Mouse (Mus musculus) embryonic facial prominence, embryonic 13.5 days (tissue): ENCODE results near the gene Rabep2. TPM values are rescaled to one million over a fixed set of nuclear protein-coding genes. Genes with fewer than 3 reads are reported as not detected.

Experiments used
- polyA plus RNA-seq: library from polyadenylated mRNA; unstranded; fragments of >200 nt; fragmentation: Nextera tagmentation; extraction: Ambion mirVana; gene quantifications from 2 replicates; pipeline ENCODE4 v1.2.1, GENCODE M21; 2015

Rabep2 gene
- polyA plus RNA-seq, 1 experiment from 2014 or later, result 34.0 TPM

Other genes with a start within 250 kb of the Rabep2 start
- gene Xpo6, start 228.3 kb upstream of the Rabep2 start, polyA plus RNA-seq, result 59.0 and 60.5 TPM in 2 replicates
- gene Sbk1, start 156.1 kb upstream of the Rabep2 start, polyA plus RNA-seq, result 54.3 and 58.9 TPM in 2 replicates
- gene Lat, start 59.2 kb upstream of the Rabep2 start, polyA plus RNA-seq, result 2.7 and 4.6 TPM in 2 replicates
- 62.0 and 63.5 TPM in 2 replicates for gene Spns1, start 51.3 kb upstream of the Rabep2 start, polyA plus RNA-seq
- 2.9 and 3.1 TPM in 2 replicates for gene Nfatc2ip, start 32.0 kb upstream of the Rabep2 start, polyA plus RNA-seq
- 0.37 TPM in 1 of 2 replicates, not detected in the other for gene Cd19, start 13.9 kb upstream of the Rabep2 start, polyA plus RNA-seq
- 7.9 and 11.5 TPM in 2 replicates for gene Atp2a1, start 34.3 kb downstream of the Rabep2 start, polyA plus RNA-seq
- 53.4 and 57.8 TPM in 2 replicates for gene Sh2b1, start 46.7 kb downstream of the Rabep2 start, polyA plus RNA-seq
- 129 and 131 TPM in 2 replicates for gene Tufm, start 58.6 kb downstream of the Rabep2 start, polyA plus RNA-seq
- 54.0 and 56.8 TPM in 2 replicates for gene Atxn2l, start 74.7 kb downstream of the Rabep2 start, polyA plus RNA-seq
- 199 and 205 TPM in 2 replicates for gene Eif3c, start 137.7 kb downstream of the Rabep2 start, polyA plus RNA-seq
- 0.59 and 0.65 TPM in 2 replicates for gene Apobr, start 156.2 kb downstream of the Rabep2 start, polyA plus RNA-seq
- 34.0 and 37.9 TPM in 2 replicates for gene Cln3, start 157.1 kb downstream of the Rabep2 start, polyA plus RNA-seq
- gene Il27, start 166.2 kb downstream of the Rabep2 start, polyA plus RNA-seq, result not detected in 2 replicates
- gene Nupr1, start 202.1 kb downstream of the Rabep2 start, polyA plus RNA-seq, result 5.5 and 6.1 TPM in 2 replicates
- gene Sgf29, start 220.6 kb downstream of the Rabep2 start, polyA plus RNA-seq, result 48.9 and 62.9 TPM in 2 replicates
- 4.3 and 4.4 TPM in 2 replicates for gene Sult1a1, start 247.7 kb downstream of the Rabep2 start, polyA plus RNA-seq